Mouse (Mus musculus) 3134 (cell line): ENCODE results near the gene Adh7.
A peak's percentile ranks its signal among the peaks of the same experiment; 100 is the strongest.

Experiments
- DNase-seq: peaks from one replicate; pipeline ENCODE4 v3.0.0-alpha.2; 2011; ENCODE audit warnings: low spot score; ENCODE audit not compliant: insufficient read length; ENCODE audit errors: extremely low read depth

The Adh7 gene

DNA sequence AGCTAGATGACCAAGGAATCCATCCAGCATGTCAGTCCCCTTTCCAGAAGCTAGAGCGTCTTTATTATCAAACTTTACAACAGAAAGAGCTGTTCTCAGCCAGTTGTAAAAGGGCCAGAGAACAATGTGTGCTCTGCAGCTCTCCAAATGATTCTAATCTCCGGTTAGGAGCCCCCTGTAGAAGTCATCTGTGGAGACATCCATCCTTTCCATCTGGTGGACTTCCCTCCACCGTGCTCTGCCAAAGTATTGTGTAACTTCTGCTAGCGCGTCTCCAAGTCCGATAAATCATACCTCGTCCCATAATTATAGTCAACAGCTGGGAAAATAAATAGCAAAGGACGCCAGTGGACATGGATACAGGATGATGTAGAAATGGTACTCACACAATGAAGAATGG, 31.2 kb downstream of the Adh7 start:
- DNase-seq: no peak

DNA sequence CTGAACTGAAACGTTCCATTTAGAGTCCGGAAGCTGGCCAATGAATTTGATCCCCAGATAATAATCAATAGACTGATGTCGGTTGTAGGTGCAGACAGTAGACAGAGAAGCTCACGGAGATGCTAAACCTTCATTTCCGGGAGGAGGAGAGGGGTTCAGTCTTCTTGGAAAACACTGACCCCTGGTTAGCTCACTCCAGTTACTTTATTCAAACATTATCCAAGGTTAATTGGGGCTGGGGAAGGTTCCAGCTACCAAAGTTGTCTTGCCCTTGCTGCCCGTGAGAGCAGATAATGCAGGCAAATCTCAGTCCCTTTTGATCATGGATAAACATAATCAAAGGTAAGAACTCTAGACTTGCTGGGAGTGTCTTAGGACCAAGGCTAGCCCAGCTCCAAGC, 33.6 kb downstream of the Adh7 start:
- no peak for DNase-seq

DNA sequence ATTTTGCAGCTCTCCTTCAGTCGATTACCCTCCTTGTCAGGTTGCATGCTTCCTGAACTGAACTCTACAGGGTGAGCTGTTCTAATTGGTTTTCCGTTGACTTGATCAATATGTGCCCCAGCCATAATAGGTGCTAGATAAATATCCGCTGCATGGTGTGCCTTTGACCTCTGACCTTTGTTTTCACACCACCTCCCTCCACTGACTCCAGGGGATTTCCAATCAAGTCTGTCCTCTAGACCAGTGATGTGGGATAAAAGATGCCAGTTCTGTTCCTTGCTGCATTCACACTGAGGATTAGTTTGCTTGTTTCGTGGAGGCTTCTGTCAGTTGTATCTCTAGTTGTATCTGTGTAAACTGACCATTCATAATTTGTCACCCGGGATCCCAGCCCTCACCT, 36.6 kb downstream of the Adh7 start:
- DNase-seq: no peak

DNA sequence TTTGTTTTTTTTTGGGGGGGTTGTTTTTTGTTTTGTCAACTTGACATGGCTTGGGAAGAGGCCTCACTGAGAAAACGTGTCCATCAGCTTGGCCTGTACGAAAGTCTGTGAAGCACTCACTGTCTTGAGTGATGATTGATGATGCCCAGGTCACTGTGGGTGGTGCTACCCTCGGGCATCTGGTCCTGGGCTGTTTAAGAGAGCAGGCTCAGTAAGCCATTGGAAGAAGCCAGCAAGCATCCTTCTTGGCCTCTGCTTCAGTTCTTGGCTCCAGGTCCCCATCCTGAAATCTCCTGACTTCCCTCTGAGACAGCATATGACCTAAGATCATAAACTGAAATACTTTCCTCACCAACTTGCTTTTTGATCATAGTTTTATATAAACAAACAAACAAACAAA, 37.8 kb downstream of the Adh7 start:
- DNase-seq: no peak

DNA sequence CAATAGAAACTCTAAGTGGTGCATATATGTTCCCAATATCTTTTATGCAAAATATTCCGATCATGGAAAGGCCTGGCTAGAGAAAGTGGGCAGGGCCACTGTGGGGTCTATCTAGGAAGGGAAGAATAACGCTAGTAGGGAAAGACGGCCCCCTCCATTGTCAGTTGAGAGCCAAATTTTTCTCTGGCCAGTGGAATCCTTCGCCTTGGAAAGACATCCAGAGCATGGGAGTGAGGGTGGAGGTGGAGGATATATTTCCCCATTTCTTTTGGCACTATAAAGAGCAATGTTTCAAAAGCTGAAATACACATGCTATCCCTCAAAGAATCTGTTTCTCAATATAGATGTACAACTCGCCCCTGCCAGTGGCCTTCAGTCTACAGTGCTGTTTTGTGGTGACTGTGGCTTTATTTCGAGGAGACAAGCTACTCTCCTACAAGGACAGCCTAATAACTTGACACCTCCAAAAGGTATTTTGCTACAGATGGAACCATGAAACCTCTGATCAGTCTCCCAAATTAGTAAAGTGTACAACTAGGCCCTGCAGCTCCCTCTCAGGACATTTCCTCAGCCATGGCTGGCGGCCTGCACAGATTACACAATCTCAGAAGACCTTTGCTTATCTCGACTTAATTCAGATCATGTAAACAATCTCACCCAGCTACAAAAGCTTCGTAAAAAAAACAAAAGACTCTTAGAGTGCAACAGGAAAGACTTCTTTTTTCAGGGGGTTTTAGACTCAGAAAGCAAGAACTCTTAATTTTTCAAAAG, 38.4 kb downstream of the Adh7 start:
- DNase-seq: no peak

DNA sequence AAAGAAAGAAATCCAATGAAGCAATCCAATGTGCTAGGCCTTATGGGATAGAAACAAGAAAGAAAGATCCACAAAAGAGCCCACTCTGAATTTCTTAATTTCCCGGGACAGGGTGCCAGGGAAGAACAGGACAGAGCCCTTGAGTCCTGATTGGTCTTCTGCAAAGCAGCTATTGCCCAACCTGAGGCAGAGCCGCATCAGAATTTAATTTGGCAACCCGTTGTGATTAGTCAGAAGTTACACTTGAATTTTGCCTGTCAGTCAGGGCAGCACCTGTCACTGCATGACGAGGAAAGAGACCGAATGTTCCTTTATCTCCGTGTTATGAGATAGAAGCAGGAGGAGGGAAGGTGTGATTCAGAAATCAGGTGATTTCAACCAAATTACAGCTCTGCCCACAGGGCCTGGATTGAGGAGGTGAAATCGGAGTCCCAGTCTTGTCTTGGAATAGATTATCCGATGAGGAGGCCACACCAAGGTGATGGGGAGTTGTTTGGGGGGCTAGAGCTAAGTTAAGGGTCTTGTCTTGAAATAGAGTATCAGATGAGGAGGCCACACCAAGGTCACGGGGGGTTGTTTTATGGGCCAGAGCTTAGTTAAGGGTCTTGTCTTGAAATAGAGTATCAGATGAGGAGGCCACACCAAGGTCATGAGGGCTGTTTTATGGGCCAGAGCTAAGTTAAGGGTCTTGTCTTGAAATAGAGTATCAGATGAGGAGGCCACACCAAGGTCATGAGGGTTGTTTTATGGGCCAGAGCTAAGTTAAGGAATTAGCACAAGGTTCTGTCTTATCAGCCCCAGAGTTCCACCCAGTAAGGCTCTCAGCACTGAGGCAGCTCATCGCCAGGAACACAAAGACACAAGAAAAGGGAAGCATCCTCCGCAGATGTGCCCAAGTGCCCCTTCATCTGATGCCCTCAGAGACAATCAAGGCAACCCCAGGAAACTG, 43.4 kb downstream of the Adh7 start, which contains the start of gene Adh1:
Adh1 (plus strand) TSS at position 271 of the 949 bp plus-strand sequence.
- no peak for DNase-seq

DNA sequence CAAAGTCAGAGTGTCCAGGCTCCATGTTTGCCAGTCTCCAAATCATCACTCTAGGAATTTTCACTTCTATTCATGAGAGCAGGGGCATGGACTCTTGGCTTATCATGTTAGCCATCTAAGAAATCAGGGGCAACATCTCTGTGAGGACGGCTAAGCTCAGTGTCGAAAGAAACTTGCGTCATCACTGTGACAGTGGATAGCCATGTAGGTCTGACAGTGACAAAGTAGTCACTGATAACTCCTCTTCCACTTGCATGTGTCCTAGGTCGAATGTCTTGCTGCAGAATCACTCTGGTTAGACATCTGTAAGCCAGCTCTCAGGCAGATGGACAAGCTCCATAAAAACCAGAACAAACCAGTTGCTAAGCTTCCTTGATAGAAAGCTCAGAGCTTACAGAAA, 45.0 kb downstream of the Adh7 start:
- no peak for DNase-seq

DNA sequence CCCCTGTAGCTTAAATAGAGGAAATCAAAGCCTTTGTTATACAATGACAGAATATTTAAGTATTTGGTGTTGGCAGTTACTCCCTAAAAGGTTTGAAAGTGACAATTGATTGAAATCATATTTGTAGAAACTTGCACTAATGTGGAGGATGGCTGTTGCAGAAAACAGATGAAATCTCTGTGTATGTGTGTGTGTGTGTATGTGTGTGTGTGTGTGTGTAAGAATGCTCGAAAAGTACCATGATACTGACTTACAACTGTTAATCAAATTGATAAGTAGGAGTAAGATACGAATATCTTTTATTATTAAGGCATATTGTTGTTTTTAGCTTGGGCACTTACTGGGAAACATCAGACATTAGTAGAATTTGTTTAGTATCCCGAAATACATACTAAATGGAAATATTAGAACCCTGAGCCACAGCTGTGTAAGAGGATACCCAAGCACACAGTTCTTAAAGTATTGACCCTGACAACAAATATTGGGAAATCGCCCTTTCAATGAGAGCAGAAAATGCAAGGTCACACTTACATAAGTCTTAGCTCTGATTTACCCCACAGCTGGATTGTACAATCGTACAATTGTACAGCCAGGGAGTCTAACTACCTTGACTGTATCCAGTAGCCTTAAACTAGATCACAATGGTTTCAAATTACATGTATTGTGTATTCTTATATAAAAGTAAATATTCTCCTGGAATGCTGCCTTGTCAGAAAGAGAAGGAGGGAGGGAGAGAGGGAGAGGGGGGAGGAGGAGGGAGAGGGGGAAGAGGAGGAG, 45.8 kb downstream of the Adh7 start:
- no peak for DNase-seq

DNA sequence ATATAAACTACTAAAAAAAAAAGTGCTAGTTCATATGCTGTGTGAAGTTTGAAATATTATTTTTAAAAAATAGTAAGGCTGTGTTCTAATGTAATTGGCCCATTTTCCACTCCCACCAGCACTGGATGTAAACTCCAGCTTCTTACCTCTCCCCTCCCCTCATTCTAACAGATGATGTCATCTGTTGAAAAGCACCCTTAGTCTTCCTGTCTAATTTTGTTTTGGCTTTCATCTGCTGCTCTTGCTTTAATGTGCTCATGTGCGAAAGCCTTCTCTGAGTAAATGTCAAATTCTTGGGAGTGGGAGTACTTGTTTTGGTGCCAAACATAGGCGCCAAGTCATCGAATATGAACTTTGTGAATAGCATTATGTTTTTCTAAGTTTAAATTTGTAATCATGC, 47.1 kb downstream of the Adh7 start:
- DNase-seq: no peak

DNA sequence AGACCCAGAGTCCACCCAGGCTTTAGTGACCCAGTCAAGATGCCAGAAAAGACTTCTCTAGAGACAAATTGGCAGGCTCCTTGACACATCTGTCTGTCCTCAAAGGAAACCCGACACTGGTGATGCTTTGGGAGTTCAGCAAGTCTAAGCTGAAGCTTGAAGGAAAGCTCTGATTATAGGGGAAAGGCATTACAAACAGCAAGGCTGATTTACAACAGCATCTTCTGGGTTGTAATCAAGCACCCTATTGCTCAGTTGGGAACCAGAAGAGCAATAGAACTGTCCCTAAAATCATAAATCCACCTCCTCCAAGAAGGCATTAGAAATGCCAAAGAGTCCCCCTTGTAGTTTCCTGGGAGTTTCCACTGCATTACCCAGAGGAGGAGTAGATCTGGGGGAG, 52.9 kb downstream of the Adh7 start:
- DNase-seq: no peak

DNA sequence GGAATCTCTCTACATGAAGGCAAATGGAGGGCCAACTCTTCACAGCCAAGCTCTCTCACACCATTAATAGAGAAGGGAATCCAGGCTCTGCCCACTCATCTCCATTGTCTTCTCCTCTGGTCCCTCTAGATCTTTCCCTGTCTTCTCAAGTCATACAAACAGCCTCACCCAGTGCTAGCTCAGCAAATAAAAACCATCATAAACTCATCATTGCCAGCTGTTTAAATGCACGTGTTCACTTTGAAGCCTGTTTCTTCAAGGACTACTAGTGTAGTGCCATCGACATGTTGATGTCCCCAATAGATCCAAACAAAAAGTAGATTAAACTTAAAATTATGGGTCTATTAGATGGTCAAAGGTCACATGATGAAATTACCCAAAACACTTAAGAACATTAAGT, 53.7 kb downstream of the Adh7 start:
- no peak for DNase-seq

DNA sequence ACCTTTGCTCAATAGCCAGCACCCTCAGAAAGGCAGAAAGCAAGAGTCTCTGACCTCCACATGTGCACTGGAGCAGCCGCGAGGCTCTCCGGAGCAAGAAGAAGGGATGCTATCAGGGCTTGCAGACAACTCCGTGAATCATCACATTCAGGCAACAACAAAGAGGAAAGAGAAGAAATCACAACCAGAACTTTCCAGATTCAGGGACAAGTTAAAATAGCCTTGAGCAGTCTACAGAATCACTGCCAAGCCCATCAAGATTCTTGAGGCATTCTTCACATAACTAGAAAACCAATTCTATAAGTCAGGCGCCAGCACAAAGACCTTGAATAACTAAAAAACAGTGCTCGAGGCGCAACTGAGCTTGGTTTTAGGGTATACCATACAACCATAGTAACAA, 55.5 kb downstream of the Adh7 start:
- DNase-seq: peak; percentile 20

DNA sequence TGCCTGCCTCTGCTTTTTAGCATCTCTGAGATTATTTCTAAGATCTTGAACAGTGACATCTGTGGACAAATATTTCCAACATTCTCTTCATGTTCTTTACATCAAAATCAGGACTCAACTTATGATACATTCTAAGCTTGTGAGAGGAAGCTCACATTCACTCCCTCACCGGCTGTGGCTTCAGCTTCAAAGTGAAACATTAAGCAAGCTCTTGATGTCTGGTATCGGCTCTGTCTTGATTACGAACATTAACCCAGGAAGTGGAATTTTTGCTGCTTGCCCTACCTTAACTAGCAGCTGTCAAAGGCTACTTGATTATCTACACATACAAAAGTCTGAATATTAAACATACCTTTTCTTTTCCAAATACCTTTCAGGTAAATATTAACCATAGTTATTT, 57.5 kb downstream of the Adh7 start:
- DNase-seq: no peak

DNA sequence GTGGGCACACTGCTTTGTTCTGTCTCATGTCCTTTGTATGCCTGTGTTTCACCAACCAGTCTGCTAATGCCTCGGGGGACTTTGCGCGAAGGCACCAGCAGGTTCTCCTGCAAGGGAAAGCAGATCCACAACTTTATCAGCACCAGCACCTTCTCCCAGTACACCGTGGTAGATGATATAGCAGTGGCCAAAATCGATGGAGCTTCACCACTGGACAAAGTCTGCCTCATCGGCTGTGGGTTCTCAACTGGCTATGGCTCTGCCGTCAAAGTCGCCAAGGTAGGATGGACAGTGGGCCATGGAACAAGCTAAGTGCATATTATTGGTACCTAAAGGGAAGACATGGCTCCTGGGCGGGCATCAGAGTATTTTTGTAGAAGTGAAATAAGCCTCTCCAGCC, 65.0 kb downstream of the Adh7 start:
- DNase-seq: no peak
